In the genomic region with DNA sequence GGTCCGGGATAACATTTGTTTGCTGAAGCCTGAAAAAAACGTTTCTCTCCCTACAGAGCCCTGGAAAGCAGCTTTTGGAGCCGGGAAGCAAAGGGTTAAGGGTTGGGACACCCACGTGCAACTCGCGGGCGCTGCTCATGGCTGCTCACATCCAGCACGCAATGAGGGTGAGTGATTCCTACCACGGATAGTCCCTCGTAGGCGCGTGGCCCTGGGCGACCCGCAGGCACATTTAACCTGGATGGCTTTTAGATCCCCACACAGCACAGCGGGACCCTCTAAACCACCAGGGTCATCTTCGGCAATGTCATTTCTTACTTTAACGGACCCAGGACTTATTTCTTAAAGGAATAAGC, we compare ENCODE assay signal across 8 mouse cellular contexts. TPM values are rescaled to one million over a fixed set of nuclear protein-coding genes. Genes with fewer than 3 reads are reported as not detected.
DNase-seq lines count a peak whose midpoint lies in the region; ATAC-seq and TF ChIP-seq lines count a peak whose summit lies in the region.

No protein-coding gene starts in this region.

- no peak overlapping the region for H3K9ac ChIP-seq in ES-E14 (ENCODE audit: insufficient read depth, low read depth, low read length, poor library complexity, severe bottlenecking)
- H3K9ac ChIP-seq in hindbrain, postnatal 0 days (replicated peaks; ENCODE audit: low read length), result peak overlapping the region; percentile 71
- H3K9ac ChIP-seq in limb, embryonic 14.5 days (ENCODE audit: low read depth, low read length, severe bottlenecking), result peak overlapping the region; percentile 26

- no peaks in the 10 kb centered on the region; a peak in 1 of 4 replicates for H3K4me1 ChIP-seq in ES-E14 (ENCODE audit: control insufficient read depth in 2 of 2, insufficient read depth in 2 of 2, low read length in 2 of 2, poor library complexity in 1 of 2)
- H3K4me1 ChIP-seq in embryonic fibroblast, embryonic 13.5 days (ENCODE audit: control insufficient read depth, insufficient read depth, low read length), result no peaks in the 10 kb centered on the region
- H3K4me1 ChIP-seq in hindbrain, postnatal 0 days (ENCODE audit: insufficient read depth, low read length), result peaks cover 6% of the 10 kb centered on the region; the same call in 1 of the 2 replicates
- H3K4me1 ChIP-seq in limb, embryonic 14.5 days (ENCODE audit: control insufficient read depth, insufficient read depth, low read length), result peaks cover 4% of the 10 kb centered on the region

- H3K4me3 ChIP-seq in ES-E14 (ENCODE audit: insufficient read depth in 1 of 2, low read depth in 1 of 2, low read length in 2 of 2, poor library complexity in 1 of 2, severe bottlenecking in 1 of 2), result peak overlapping the region; percentile 74 to 76
- H3K4me3 ChIP-seq in embryonic fibroblast, embryonic 13.5 days (ENCODE audit: insufficient read depth, low read length), result peak overlapping the region; percentile 10; the same call in 1 of the 2 replicates
- H3K4me3 ChIP-seq in hindbrain, postnatal 0 days (ENCODE audit: low read length), result peak overlapping the region; percentile 63
- peak overlapping the region; percentile 43 for H3K4me3 ChIP-seq in limb, embryonic 14.5 days (replicated peaks; ENCODE audit: low read length)

- in situ Hi-C loops in ES-E14 (cut with MboI; ENCODE audit: low sequenced_read_pairs in 2 of 2, unreplicated experiment in 2 of 2), result no loop called here

- DNase-seq in ES-E14 (ENCODE audit: low read depth, low spot score), result no peak
- DNase-seq in adrenal gland, postnatal 14 days, result peak; percentile 58
- peak; percentile 81 for DNase-seq in hindbrain, postnatal 0 days (ENCODE audit: low spot score)
- no peak for DNase-seq in limb, embryonic 14.5 days (ENCODE audit: low spot score)
- DNase-seq in right cerebral cortex, adult 18-20 months, result peak; percentile 77
- no peak for DNase-seq in spleen, postnatal 14 days (ENCODE audit: low spot score in 2 of 2)
- DNase-seq in ovary, postnatal 14 days (ENCODE audit: low spot score), result no peak

- no peaks in the 10 kb centered on the region for H3K9me3 ChIP-seq in ES-E14 (ENCODE audit: control insufficient read depth, insufficient read depth, low read depth, low read length)
- H3K9me3 ChIP-seq in hindbrain, postnatal 0 days (ENCODE audit: low read length), result no peaks in the 10 kb centered on the region
- no peaks in the 10 kb centered on the region for H3K9me3 ChIP-seq in limb, embryonic 14.5 days (ENCODE audit: control insufficient read depth, low read length)

- H3K4me2 ChIP-seq in hindbrain, postnatal 0 days (ENCODE audit: low read depth, low read length), result peak overlapping the region; percentile 70
- H3K4me2 ChIP-seq in limb, embryonic 14.5 days (replicated peaks; ENCODE audit: low read depth, low read length, severe bottlenecking), result peak overlapping the region; percentile 84

- no peak overlapping the region for H3K27ac ChIP-seq in ES-E14 (ENCODE audit: insufficient read depth, low read depth, low read length, poor library complexity, severe bottlenecking)
- H3K27ac ChIP-seq in embryonic fibroblast, embryonic 13.5 days (ENCODE audit: insufficient read depth, low read length), result no peak overlapping the region
- H3K27ac ChIP-seq in hindbrain, postnatal 0 days, result peak overlapping the region; percentile 88
- H3K27ac ChIP-seq in limb, embryonic 14.5 days (replicated peaks; ENCODE audit: low read depth, low read length), result no peak overlapping the region

- TF ChIP-seq CTCF in embryonic fibroblast, embryonic 13.5 days (IDR thresholded peaks at IDR 0.05; ENCODE audit: borderline replicate concordance, insufficient read depth, low read length), result no peak
- no peak for TF ChIP-seq CTCF in hindbrain, postnatal 0 days (IDR thresholded peaks at IDR 0.05; ENCODE audit: low read depth)

- no peaks in the 10 kb centered on the region for H3K36me3 ChIP-seq in ES-E14 (ENCODE audit: control insufficient read depth, insufficient read depth, low read length, poor library complexity, severe bottlenecking)
- H3K36me3 ChIP-seq in hindbrain, postnatal 0 days (ENCODE audit: insufficient read depth, low read length), result no peaks in the 10 kb centered on the region
- no peaks in the 10 kb centered on the region for H3K36me3 ChIP-seq in limb, embryonic 14.5 days (ENCODE audit: control insufficient read depth, insufficient read depth, low read length)

- under 1% methylated on average over 17 of the region's 17 CpGs for WGBS in hindbrain, postnatal 0 days
- 3% methylated on average over 17 of the region's 17 CpGs for whole genome bisulfite sequencing in limb, embryonic 14.5 days

- peak; percentile 84 for ATAC-seq in hindbrain, postnatal 0 days
- no peak for ATAC-seq in limb, embryonic 14.5 days (ENCODE audit: low FRiP score, low read depth)

- H3K27me3 ChIP-seq in hindbrain, postnatal 0 days (ENCODE audit: insufficient read depth, low read length), result no peaks in the 10 kb centered on the region
- peaks cover 44% of the 10 kb centered on the region for H3K27me3 ChIP-seq in limb, embryonic 14.5 days (ENCODE audit: control insufficient read depth, insufficient read depth, low read length)

- TF ChIP-seq POLR2A in embryonic fibroblast, embryonic 13.5 days (IDR thresholded peaks at IDR 0.05; ENCODE audit: low read depth, low read length), result no peak
- TF ChIP-seq POLR2A in limb, embryonic 14.5 days (IDR thresholded peaks at IDR 0.05; ENCODE audit: borderline replicate concordance, extremely low read depth, insufficient read depth, insufficient read length), result no peak

TF ChIP-seq in ES-E14, 5 proteins besides CTCF, POLR2A, EP300 and RAD21:
- TF ChIP-seq CHD2 (IDR thresholded peaks at IDR 0.05; ENCODE audit: low read depth, low read length), result no peak
- no peak for TF ChIP-seq ZC3H11A (IDR thresholded peaks at IDR 0.05; ENCODE audit: borderline replicate concordance, low read depth, low read length)
- no peak for TF ChIP-seq ZNF384 (IDR thresholded peaks at IDR 0.05; ENCODE audit: low read depth, low read length)
- no peak for TF ChIP-seq MAFK (IDR thresholded peaks at IDR 0.05; ENCODE audit: insufficient read depth, low read depth, low read length)
- no peak for TF ChIP-seq HCFC1 (IDR thresholded peaks at IDR 0.05; ENCODE audit: borderline replicate concordance, insufficient read depth, low read length)

RNA-seq across cellular contexts. Expression of gene Jakmip3, which starts 0.3 kb away (rescaled TPM):
- total RNA-seq in ES-E14 (2012; rRNA removed), result 0.09 and 0.11 TPM in 2 replicates
- total RNA-seq in adrenal gland, postnatal 14 days (2021), result 3.9 and 4.7 TPM in 2 replicates
- 0.33 TPM in 1 of 2 replicates, not detected in the other for polyA plus RNA-seq in embryonic fibroblast, embryonic 13.5 days (2011; ENCODE audit: insufficient read length, low read depth, missing spikeins)
- total RNA-seq in hindbrain, postnatal 0 days (2014; rRNA removed), result 12.4 and 13.6 TPM in 2 replicates
- 7.6 and 8.2 TPM in 2 replicates for polyA plus RNA-seq in hindbrain, postnatal 0 days (2015; fragmentation: Nextera tagmentation; extraction: Ambion mirVana)
- polyA plus RNA-seq in limb, embryonic 14.5 days (2012; rRNA removed), result 1.4 TPM in 2 replicates
- 0.37 and 0.48 TPM in 2 replicates for polyA plus RNA-seq in limb, embryonic 14.5 days (2014; fragmentation: Nextera tagmentation; extraction: Ambion mirVana)

RNA-seq across cellular contexts. Expression of gene Bnip3, which starts 30.9 kb away (rescaled TPM):
- total RNA-seq in ES-E14 (2012; rRNA removed), result 56.6 and 73.8 TPM in 2 replicates
- 233 and 293 TPM in 2 replicates for total RNA-seq in adrenal gland, postnatal 14 days (2021)
- 55.0 and 60.7 TPM in 2 replicates for polyA plus RNA-seq in embryonic fibroblast, embryonic 13.5 days (2011; ENCODE audit: insufficient read length, low read depth, missing spikeins)
- 115 and 170 TPM in 2 replicates for total RNA-seq in hindbrain, postnatal 0 days (2014; rRNA removed)
- 162 and 163 TPM in 2 replicates for polyA plus RNA-seq in hindbrain, postnatal 0 days (2015; fragmentation: Nextera tagmentation; extraction: Ambion mirVana)
- 51.5 and 64.5 TPM in 2 replicates for polyA plus RNA-seq in limb, embryonic 14.5 days (2012; rRNA removed)
- 92.1 and 96.0 TPM in 2 replicates for polyA plus RNA-seq in limb, embryonic 14.5 days (2014; fragmentation: Nextera tagmentation; extraction: Ambion mirVana)

Comparison
In these comparisons a context has a peak if more than half of its experiments do, and no peak if none do; other contexts are left out.
1. DNase-seq: peak in adrenal gland, postnatal 14 days (single experiment), hindbrain, postnatal 0 days (single experiment) and right cerebral cortex, adult 18-20 months (single experiment); none in ES-E14 (single experiment), limb, embryonic 14.5 days (single experiment), spleen, postnatal 14 days (0 of 2) and ovary, postnatal 14 days (single experiment).
2. H3K4me3 ChIP-seq: peak in every context shown above with its lines; median percentile 75 in ES-E14; 63 in hindbrain, postnatal 0 days; 43 in limb, embryonic 14.5 days; 10 in embryonic fibroblast, embryonic 13.5 days.